Comparison of ENCODE assay signal across 18 mouse cellular contexts in genomic region chr13:72264416-72264815, GRCm38 (mm10).
"Had no signal": no experiment of that assay in that cellular context is flagged by ENCODE, and none has a peak within 500 bp of the region (broad histone marks: within the 10 kb centered on the region; RNA-seq: fewer than 3 reads in every experiment).

No protein-coding gene starts in this region.

- H3K9me3 ChIP-seq: limb, embryonic 12.5 days; limb, embryonic 15.5 days; lung, embryonic 15.5 days; midbrain, embryonic 12.5 days; neural tube, embryonic 12.5 days; neural tube, embryonic 15.5 days had no signal

- DNase-seq: kidney, adult 2 months; kidney, postnatal 25 days; layer of hippocampus, adult 9-11 months; liver, postnatal 0 days; lung, postnatal 14 days; lung, postnatal 4 days; thymus, adult 18-20 months; thymus, postnatal 36 days had no signal

- H3K4me2 ChIP-seq: limb, embryonic 12.5 days; limb, embryonic 15.5 days; liver, embryonic 11.5 days; lung, embryonic 15.5 days; midbrain, embryonic 12.5 days; neural tube, embryonic 12.5 days; neural tube, embryonic 15.5 days had no signal

- H3K4me3 ChIP-seq: layer of hippocampus, adult 2 months; limb, embryonic 12.5 days; limb, embryonic 15.5 days; lung, embryonic 15.5 days; midbrain, embryonic 12.5 days; neural tube, embryonic 12.5 days; neural tube, embryonic 15.5 days had no signal

- H3K27me3 ChIP-seq: limb, embryonic 12.5 days; limb, embryonic 15.5 days; lung, embryonic 15.5 days had no signal

- H3K4me1 ChIP-seq: limb, embryonic 12.5 days; limb, embryonic 15.5 days had no signal

- H3K36me3 ChIP-seq: limb, embryonic 12.5 days; limb, embryonic 15.5 days; lung, embryonic 15.5 days; midbrain, embryonic 12.5 days; neural tube, embryonic 12.5 days; neural tube, embryonic 15.5 days had no signal

- ATAC-seq: liver, postnatal 0 days had no signal

- H3K27ac ChIP-seq: kidney, postnatal 0 days; layer of hippocampus, adult 2 months; limb, embryonic 12.5 days; limb, embryonic 15.5 days; liver, embryonic 14.5 days; lung, embryonic 15.5 days; midbrain, embryonic 12.5 days; neural tube, embryonic 12.5 days; neural tube, embryonic 15.5 days had no signal

- H3K9ac ChIP-seq: limb, embryonic 12.5 days; limb, embryonic 15.5 days; liver, embryonic 14.5 days; liver, postnatal 0 days; lung, embryonic 15.5 days; midbrain, embryonic 12.5 days; neural tube, embryonic 12.5 days; neural tube, embryonic 15.5 days had no signal
